Mouse (Mus musculus): ENCODE data around the gene Klra5.
A peak's percentile ranks its signal among the peaks of the same experiment; 100 is the strongest.
"Not testable (repeated sequence)": the region's sequence is repeated elsewhere in the genome, so short reads cannot be mapped to it uniquely, and the experiment has no call there.

Gene Klra5

DNA sequence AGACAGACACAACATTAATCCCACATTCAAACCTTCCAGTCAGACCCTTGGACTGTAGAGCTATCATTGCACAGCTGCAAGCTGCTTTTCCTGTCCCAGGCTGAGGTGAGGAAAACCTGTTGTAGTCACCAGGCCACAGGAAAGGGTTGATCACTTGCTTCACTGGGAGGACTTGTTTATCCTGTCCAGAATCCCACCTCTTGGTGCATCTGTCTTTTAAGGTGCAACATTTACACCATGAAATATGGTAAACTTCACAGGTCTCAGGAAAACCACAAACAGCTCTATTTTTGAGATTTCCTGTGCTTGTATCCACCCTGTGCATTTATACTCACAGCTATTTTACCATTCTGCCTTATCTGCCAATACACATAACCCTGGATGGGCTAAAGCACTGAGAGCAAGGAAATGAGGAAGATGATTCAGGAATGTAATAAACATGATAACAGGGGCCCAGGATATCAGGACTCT is at the start of gene Klra5:
Klra5 (minus strand) TSS at position 175 of the 471 bp plus-strand sequence.
- not testable (repeated sequence) for DNase-seq (ENCODE audit: low read depth)

DNA sequence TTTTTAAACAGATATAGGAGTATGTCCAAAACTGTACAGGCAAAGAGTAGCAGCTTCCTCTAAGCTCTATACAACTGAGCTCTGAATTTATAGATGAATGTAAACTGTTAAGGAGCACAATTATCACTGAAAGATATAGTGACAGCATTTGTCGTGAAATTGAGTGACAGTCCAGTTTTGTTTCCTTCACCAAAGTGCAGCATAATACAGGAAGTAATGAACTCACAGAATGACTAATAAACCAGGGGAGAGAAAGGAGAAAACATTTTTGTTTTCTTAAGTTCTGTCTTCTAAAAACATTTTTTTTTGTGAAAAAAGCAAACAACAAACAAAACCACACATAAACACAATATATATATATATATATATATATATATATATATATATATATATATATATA is 454 bp downstream of the Klra5 start:
- no peak for DNase-seq (ENCODE audit: low read depth)

DNA sequence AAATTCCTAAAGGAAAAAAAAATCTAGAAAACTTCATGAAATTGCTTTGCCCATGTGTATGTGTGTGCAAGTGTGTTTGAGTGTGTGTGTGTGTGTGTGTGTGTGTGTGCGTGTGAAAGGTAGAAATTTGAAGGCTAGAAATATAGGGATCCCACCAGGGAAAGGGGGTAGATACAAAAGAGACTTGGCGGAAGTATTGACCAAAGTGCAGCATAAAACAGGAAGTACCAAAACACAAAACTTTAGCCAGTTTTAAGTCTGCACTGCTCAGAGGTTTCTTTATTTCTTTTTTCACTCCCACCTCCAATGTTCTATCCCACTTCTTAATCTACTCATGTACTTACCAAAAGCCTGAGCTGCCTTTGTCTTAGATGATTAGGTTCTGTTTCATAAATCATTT is 34.9 kb downstream of the Klra5 start:
- no peak for DNase-seq (ENCODE audit: low read depth)

DNA sequence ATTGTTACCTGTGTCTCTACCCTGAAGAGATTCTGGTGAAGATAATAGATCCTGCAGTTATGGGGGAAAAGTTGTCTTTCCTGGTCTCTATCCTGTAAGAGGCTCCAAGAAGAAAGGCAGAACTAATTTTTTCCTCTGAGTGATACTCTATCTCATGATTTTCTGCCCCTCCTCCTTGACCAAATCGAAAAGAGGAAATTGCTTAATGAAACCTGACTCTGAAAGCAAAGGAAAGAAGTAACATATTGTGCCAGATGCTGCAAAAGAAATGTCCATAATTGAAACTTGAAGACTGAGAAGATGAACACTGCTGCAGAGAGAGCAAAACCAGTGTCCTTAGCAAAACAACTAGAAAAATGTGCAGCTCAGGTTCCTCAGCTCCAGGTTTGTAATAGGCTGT is 40.9 kb downstream of the Klra5 start, which contains the start of gene Klra17:
Klra17 (minus strand) TSS at position 124 of the 400 bp plus-strand sequence.
- peak; percentile 23 for DNase-seq (ENCODE audit: low read depth)

DNA sequence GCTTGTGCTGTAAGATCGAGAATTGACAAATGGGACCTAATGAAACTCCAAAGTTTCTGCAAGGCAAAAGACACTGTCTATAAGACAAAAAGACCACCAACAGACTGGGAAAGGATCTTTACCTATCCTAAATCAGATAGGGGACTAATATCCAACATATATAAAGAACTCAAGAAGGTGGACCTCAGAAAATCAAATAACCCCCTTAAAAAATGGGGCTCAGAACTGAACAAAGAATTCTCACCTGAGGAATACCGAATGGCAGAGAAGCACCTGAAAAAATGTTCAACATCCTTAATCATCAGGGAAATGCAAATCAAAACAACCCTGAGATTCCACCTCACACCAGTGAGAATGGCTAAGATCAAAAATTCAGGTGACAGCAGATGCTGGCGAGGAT is 55.1 kb downstream of the Klra5 start, which contains the start of gene Gm17631:
Gm17631 (plus strand) TSS at position 301 of the 400 bp plus-strand sequence.
- not testable (repeated sequence) for DNase-seq (ENCODE audit: low read depth)

All from c-Kit-positive CD71-negative TER-119-negative erythroid progenitor cells, embryonic 14.5 days (primary cell).